Mouse (Mus musculus) lung, embryonic 14.5 days (tissue): Measurements from ENCODE around the gene Tnfsf15. TPM values are rescaled to one million over a fixed set of nuclear protein-coding genes. Genes with fewer than 3 reads are reported as not detected.
A peak's percentile ranks its signal among the peaks of the same experiment; 100 is the strongest.

Experiments
- ATAC-seq: fragments of 200-750 bp; cut with Nextera tagmentation; 2 replicates; pipeline ENCODE4 v1.8.0; 2017; ENCODE audit warnings: mild to moderate bottlenecking, moderate TSS enrichment, moderate library complexity; ENCODE audit not compliant: insufficient read depth
- DNase-seq: peaks from one replicate; pipeline ENCODE4 v3.0.0-alpha.2; 2015
- H3K27ac ChIP-seq: fragments of 300-500 bp; sonication (generic); 2 replicates; pipeline ENCODE4 v1.5.1; 2014; ENCODE audit warnings: low read depth, mild to moderate bottlenecking, moderate library complexity
- H3K27me3 ChIP-seq: fragments of 300-500 bp; sonication (generic); 2 replicates; pipeline ENCODE4 v1.6.1; 2014; ENCODE audit warnings: low read length, control low read depth; ENCODE audit not compliant: insufficient read depth
- H3K36me3 ChIP-seq: fragments of 300-500 bp; sonication (generic); 2 replicates; pipeline ENCODE4 v1.6.1; 2014; ENCODE audit warnings: control low read depth; ENCODE audit not compliant: insufficient read depth
- H3K4me1 ChIP-seq: fragments of 300-500 bp; sonication (generic); 2 replicates; pipeline ENCODE4 v1.6.1; 2014; ENCODE audit warnings: antibody characterized with exemption, control low read depth; ENCODE audit not compliant: insufficient read depth
- H3K4me2 ChIP-seq: fragments of 300-500 bp; sonication (generic); 2 replicates; pipeline ENCODE4 v1.6.1; 2014; ENCODE audit warnings: mild to moderate bottlenecking
- H3K4me3 ChIP-seq: fragments of 300-500 bp; sonication (generic); 2 replicates; pipeline ENCODE4 v1.5.1; 2014; ENCODE audit warnings: low read depth, low read length
- H3K9ac ChIP-seq: fragments of 300-500 bp; sonication (generic); 2 replicates; pipeline ENCODE4 v1.6.1; 2014
- H3K9me3 ChIP-seq: fragments of 300-500 bp; sonication (generic); 2 replicates; pipeline ENCODE4 v1.6.1; 2016; ENCODE audit warnings: low read depth, low read length, control low read depth
- CTCF ChIP-seq: IDR thresholded peaks from 2 replicates; pipeline ENCODE4 v1.5.1; 2016; ENCODE audit warnings: antibody characterized with exemption, low read depth
- WGBS: fragments of 180-500 bp; shearing (Covaris S2); extraction: QIAGEN DNeasy Blood & Tissue Kit; methylation state at CpG from one replicate; pipeline ENCODE4 v1.1.7; 2014; 5-methylcytosine and 5-hydroxymethylcytosine counted together
- polyA plus RNA-seq: library from polyadenylated mRNA; unstranded; fragments of >200 nt; fragmentation: Nextera tagmentation; extraction: Ambion mirVana; gene quantifications from 2 replicates; pipeline ENCODE4 v1.2.1, GENCODE M21; 2014

Tnfsf15 gene
- polyA plus RNA-seq, 1 experiment from 2014 or later, result 0.08 TPM

GRCm38 (mm10) chr4:63742101-63742500 lies 2.8 kb downstream of the Tnfsf15 start:
- Histone ChIP-seq H3K4me1 (peaks cover 11% of the 10 kb centered on the region; the same call in 1 of the 2 replicates), H3K36me3 (no peaks in the 10 kb centered on the region), H3K4me3 (no peak overlapping the region), H3K4me2 (no peak overlapping the region), H3K27me3 (no peaks in the 10 kb centered on the region), H3K27ac (no peak overlapping the region), H3K9ac (no peak overlapping the region), H3K9me3 (no peaks in the 10 kb centered on the region)
- peak; percentile 48; the same call in 1 of the 2 replicates for ATAC-seq
- peak; percentile 10; the same call in 1 of the 2 replicates for TF ChIP-seq CTCF
- 37% methylated on average over 7 of the region's 7 CpGs for WGBS
- DNase-seq, result peak; percentile 72

GRCm38 (mm10) chr4:63740761-63741160 lies 4.2 kb downstream of the Tnfsf15 start:
- 82% methylated on average over 4 of the region's 4 CpGs for WGBS
- no peak for TF ChIP-seq CTCF
- peaks cover 11% of the 10 kb centered on the region; the same call in 1 of the 2 replicates for H3K4me1 ChIP-seq

GRCm38 (mm10) chr4:63740001-63740400 lies 4.9 kb downstream of the Tnfsf15 start:
- 77% methylated on average over 3 of the region's 3 CpGs for WGBS
- no peaks in the 10 kb centered on the region for H3K27me3 ChIP-seq
- DNase-seq (no peak), ATAC-seq (no peak)
- H3K9ac ChIP-seq, result no peak overlapping the region
- no peak overlapping the region for H3K27ac ChIP-seq
- H3K4me2 ChIP-seq, result no peak overlapping the region
- H3K4me1 ChIP-seq, result peaks cover 7% of the 10 kb centered on the region; the same call in 1 of the 2 replicates
- TF ChIP-seq CTCF, result no peak
- no peaks in the 10 kb centered on the region for H3K9me3 ChIP-seq
- H3K36me3 ChIP-seq, result no peaks in the 10 kb centered on the region
- H3K4me3 ChIP-seq, result no peak overlapping the region

More at GRCm38 (mm10) chr4:63740761-63741160, 4.2 kb downstream of the Tnfsf15 start:
- H3K4me3 ChIP-seq, result no peak overlapping the region
- DNase-seq (no peak), ATAC-seq (no peak)
- H3K9ac ChIP-seq, result no peak overlapping the region
- H3K9me3 ChIP-seq, result no peaks in the 10 kb centered on the region
- no peak overlapping the region for H3K27ac ChIP-seq
- no peak overlapping the region for H3K4me2 ChIP-seq
- no peaks in the 10 kb centered on the region for H3K36me3 ChIP-seq
- no peaks in the 10 kb centered on the region for H3K27me3 ChIP-seq

- WGBS, result 58% methylated on average over 7 of the region's 7 CpGs
- H3K9ac ChIP-seq, result no peak overlapping the region
Measured at GRCm38 (mm10) chr4:63739524-63739923, 5.4 kb downstream of the Tnfsf15 start.

GRCm38 (mm10) chr4:63738364-63738997 lies 6.4 kb downstream of the Tnfsf15 start:
- DNase-seq, result peak; percentile 61
- H3K36me3 ChIP-seq, result no peaks in the 10 kb centered on the region
- H3K4me3 ChIP-seq, result no peak overlapping the region
- H3K27ac ChIP-seq, result no peak overlapping the region
- no peak overlapping the region for H3K4me2 ChIP-seq
- WGBS, result 41% methylated on average over 9 of the region's 9 CpGs
- ATAC-seq, result no peak
- H3K9me3 ChIP-seq, result no peaks in the 10 kb centered on the region
- no peak for TF ChIP-seq CTCF
- H3K4me1 ChIP-seq, result peaks cover 4% of the 10 kb centered on the region; the same call in 1 of the 2 replicates
- H3K9ac ChIP-seq, result no peak overlapping the region
- no peaks in the 10 kb centered on the region for H3K27me3 ChIP-seq

More at GRCm38 (mm10) chr4:63739524-63739923, 5.4 kb downstream of the Tnfsf15 start:
- H3K9me3 ChIP-seq, result no peaks in the 10 kb centered on the region
- ATAC-seq, result no peak
- no peak overlapping the region for H3K4me2 ChIP-seq
- no peak for TF ChIP-seq CTCF
- H3K27ac ChIP-seq, result no peak overlapping the region
- peaks cover 7% of the 10 kb centered on the region; the same call in 1 of the 2 replicates for H3K4me1 ChIP-seq
- no peaks in the 10 kb centered on the region for H3K36me3 ChIP-seq
- no peak overlapping the region for H3K4me3 ChIP-seq
- DNase-seq, result no peak
- H3K27me3 ChIP-seq, result no peaks in the 10 kb centered on the region

- Histone ChIP-seq H3K27ac (no peak overlapping the region), H3K4me2 (no peak overlapping the region), H3K9ac (no peak overlapping the region), H3K36me3 (no peaks in the 10 kb centered on the region), H3K4me3 (no peak overlapping the region), H3K9me3 (no peaks in the 10 kb centered on the region), H3K4me1 (no peaks in the 10 kb centered on the region), H3K27me3 (no peaks in the 10 kb centered on the region)
- DNase-seq, result no peak
- WGBS, result 48% methylated on average over 2 of the region's 2 CpGs
- no peak for ATAC-seq
- no peak for TF ChIP-seq CTCF
Measured at GRCm38 (mm10) chr4:63731299-63731698, 13.6 kb downstream of the Tnfsf15 start.

GRCm38 (mm10) chr4:63726727-63727126 lies 18.2 kb downstream of the Tnfsf15 start:
- Histone ChIP-seq H3K36me3 (no peaks in the 10 kb centered on the region), H3K4me2 (no peak overlapping the region), H3K9me3 (no peaks in the 10 kb centered on the region), H3K27ac (no peak overlapping the region), H3K27me3 (no peaks in the 10 kb centered on the region), H3K4me1 (peaks cover 3% of the 10 kb centered on the region; the same call in 1 of the 2 replicates), H3K4me3 (no peak overlapping the region), H3K9ac (no peak overlapping the region)
- 49% methylated on average over 4 of the region's 4 CpGs for WGBS
- ATAC-seq (no peak), DNase-seq (no peak)
- TF ChIP-seq CTCF, result no peak
